Mouse (Mus musculus): ENCODE results near the gene Vdac2. TPM values are rescaled to one million over a fixed set of nuclear protein-coding genes. Genes with fewer than 3 reads are reported as not detected.

Vdac2 gene
- polyA plus RNA-seq (2015; fragmentation: Nextera tagmentation; extraction: Ambion mirVana), result 282 TPM in 2 replicates

GRCm38 (mm10) chr14:21824938-21825337, at the start of gene Vdac2:
Gene Vdac2 (plus strand): TSS chr14:21825238.
- H3K36me3 ChIP-seq, result no peaks in the 10 kb centered on the region
- H3K9me3 ChIP-seq, result no peaks in the 10 kb centered on the region
- no peaks in the 10 kb centered on the region for H3K27me3 ChIP-seq
- H3K9ac ChIP-seq, result no peak within 1 kb of the TSS
- no peak for ATAC-seq (ENCODE audit: low FRiP score, low read depth)
- H3K4me1 ChIP-seq (replicated peaks), result 0 out of 2 replicates have a peak, but pooled peaks cover 6% of the 10 kb centered on the region
- H3K4me3 ChIP-seq, result no peak within 1 kb of the TSS
- no peak within 1 kb of the TSS for H3K27ac ChIP-seq (replicated peaks)
- no peak within 1 kb of the TSS for H3K4me2 ChIP-seq
- WGBS, result 76% methylated on average over 2 of the region's 2 CpGs

GRCm38 (mm10) chr14:21776201-21776600, 48.8 kb upstream of the Vdac2 start:
- 92% methylated on average over 4 of the region's 4 CpGs for WGBS
- no peak overlapping the region for H3K9ac ChIP-seq
- H3K4me3 ChIP-seq, result no peak overlapping the region
- peaks cover 7% of the 10 kb centered on the region; the same call in 1 of the 2 replicates for H3K36me3 ChIP-seq
- no peaks in the 10 kb centered on the region for H3K27me3 ChIP-seq
- no peaks in the 10 kb centered on the region for H3K9me3 ChIP-seq
- no peak for ATAC-seq (ENCODE audit: low FRiP score, low read depth)
- H3K4me1 ChIP-seq (replicated peaks), result no peaks in the 10 kb centered on the region
- H3K4me2 ChIP-seq, result no peak overlapping the region
- H3K27ac ChIP-seq (replicated peaks), result no peak overlapping the region

- Histone ChIP-seq H3K4me2 (no peak overlapping the region), H3K4me1 (replicated peaks) (no peaks in the 10 kb centered on the region), H3K9me3 (no peaks in the 10 kb centered on the region), H3K27me3 (no peaks in the 10 kb centered on the region), H3K27ac (replicated peaks) (no peak overlapping the region), H3K4me3 (no peak overlapping the region), H3K36me3 (peaks cover 13% of the 10 kb centered on the region), H3K9ac (no peak overlapping the region)
- 75% methylated on average over 4 of the region's 4 CpGs for WGBS
- ATAC-seq (ENCODE audit: low FRiP score, low read depth), result no peak
Observed at GRCm38 (mm10) chr14:21786500-21786899, 38.5 kb upstream of the Vdac2 start.

- peaks cover 13% of the 10 kb centered on the region for H3K36me3 ChIP-seq
- H3K4me2 ChIP-seq, result no peak overlapping the region
- no peaks in the 10 kb centered on the region for H3K27me3 ChIP-seq
Observed at GRCm38 (mm10) chr14:21787374-21787773, 37.7 kb upstream of the Vdac2 start.

GRCm38 (mm10) chr14:21788121-21788520, 36.9 kb upstream of the Vdac2 start:
- Histone ChIP-seq H3K9me3 (no peaks in the 10 kb centered on the region), H3K4me1 (replicated peaks) (no peaks in the 10 kb centered on the region), H3K27me3 (no peaks in the 10 kb centered on the region), H3K9ac (no peak overlapping the region), H3K27ac (replicated peaks) (no peak overlapping the region), H3K4me2 (no peak overlapping the region), H3K36me3 (peaks cover 17% of the 10 kb centered on the region), H3K4me3 (no peak overlapping the region)
- no peak for ATAC-seq (ENCODE audit: low FRiP score, low read depth)
- WGBS, result 94% methylated on average over 5 of the region's 5 CpGs

More at GRCm38 (mm10) chr14:21787374-21787773, 37.7 kb upstream of the Vdac2 start:
- Histone ChIP-seq H3K27ac (replicated peaks) (no peak overlapping the region), H3K9me3 (no peaks in the 10 kb centered on the region), H3K4me3 (no peak overlapping the region), H3K9ac (no peak overlapping the region), H3K4me1 (replicated peaks) (no peaks in the 10 kb centered on the region)
- no peak for ATAC-seq (ENCODE audit: low FRiP score, low read depth)
- WGBS, result 86% methylated on average over 3 of the region's 3 CpGs

- ATAC-seq (ENCODE audit: low FRiP score, low read depth), result no peak
- H3K36me3 ChIP-seq, result peaks cover 8% of the 10 kb centered on the region; the same call in 1 of the 2 replicates
- no peaks in the 10 kb centered on the region for H3K4me1 ChIP-seq (replicated peaks)
- H3K4me2 ChIP-seq, result no peak overlapping the region
- no peaks in the 10 kb centered on the region for H3K9me3 ChIP-seq
- H3K27me3 ChIP-seq, result no peaks in the 10 kb centered on the region
- H3K9ac ChIP-seq, result no peak overlapping the region
- H3K4me3 ChIP-seq, result no peak overlapping the region
- WGBS, result 93% methylated on average over 9 of the region's 9 CpGs
- no peak overlapping the region for H3K27ac ChIP-seq (replicated peaks)
Observed at GRCm38 (mm10) chr14:21790585-21791251, 34.3 kb upstream of the Vdac2 start.

- WGBS, result 91% methylated on average over 4 of the region's 4 CpGs
- ATAC-seq (ENCODE audit: low FRiP score, low read depth), result no peak
Observed at GRCm38 (mm10) chr14:21791722-21792121, 33.3 kb upstream of the Vdac2 start.

GRCm38 (mm10) chr14:21792250-21792649, 32.8 kb upstream of the Vdac2 start:
- Histone ChIP-seq H3K36me3 (peaks cover 5% of the 10 kb centered on the region; the same call in 1 of the 2 replicates), H3K27me3 (no peaks in the 10 kb centered on the region), H3K27ac (replicated peaks) (no peak overlapping the region), H3K9me3 (no peaks in the 10 kb centered on the region), H3K4me3 (no peak overlapping the region), H3K4me1 (replicated peaks) (no peaks in the 10 kb centered on the region), H3K9ac (no peak overlapping the region), H3K4me2 (no peak overlapping the region)
- 95% methylated on average over 6 of the region's 6 CpGs for WGBS
- ATAC-seq (ENCODE audit: low FRiP score, low read depth), result no peak

More at GRCm38 (mm10) chr14:21791722-21792121, 33.3 kb upstream of the Vdac2 start:
- Histone ChIP-seq H3K9me3 (no peaks in the 10 kb centered on the region), H3K36me3 (peaks cover 5% of the 10 kb centered on the region; the same call in 1 of the 2 replicates), H3K4me1 (replicated peaks) (no peaks in the 10 kb centered on the region), H3K4me2 (no peak overlapping the region), H3K27ac (replicated peaks) (no peak overlapping the region), H3K27me3 (no peaks in the 10 kb centered on the region), H3K4me3 (no peak overlapping the region), H3K9ac (no peak overlapping the region)

GRCm38 (mm10) chr14:21800641-21801040, 24.4 kb upstream of the Vdac2 start:
- no peaks in the 10 kb centered on the region for H3K9me3 ChIP-seq
- no peak overlapping the region for H3K9ac ChIP-seq
- H3K27ac ChIP-seq (replicated peaks), result no peak overlapping the region
- no peak overlapping the region for H3K4me3 ChIP-seq
- WGBS, result 97% methylated on average over 4 of the region's 4 CpGs
- H3K27me3 ChIP-seq, result no peaks in the 10 kb centered on the region
- no peak overlapping the region for H3K4me2 ChIP-seq
- no peaks in the 10 kb centered on the region for H3K4me1 ChIP-seq (replicated peaks)
- H3K36me3 ChIP-seq, result peaks cover 3% of the 10 kb centered on the region; the same call in 1 of the 2 replicates
- no peak for ATAC-seq (ENCODE audit: low FRiP score, low read depth)

GRCm38 (mm10) chr14:21801624-21802023, 23.4 kb upstream of the Vdac2 start:
- no peaks in the 10 kb centered on the region for H3K9me3 ChIP-seq
- no peak for ATAC-seq (ENCODE audit: low FRiP score, low read depth)
- H3K4me2 ChIP-seq, result no peak overlapping the region
- H3K27me3 ChIP-seq, result no peaks in the 10 kb centered on the region
- 69% methylated on average over 7 of the region's 7 CpGs for WGBS
- no peak overlapping the region for H3K4me3 ChIP-seq
- no peaks in the 10 kb centered on the region for H3K4me1 ChIP-seq (replicated peaks)
- peaks cover 3% of the 10 kb centered on the region; the same call in 1 of the 2 replicates for H3K36me3 ChIP-seq
- H3K9ac ChIP-seq, result no peak overlapping the region
- H3K27ac ChIP-seq (replicated peaks), result no peak overlapping the region

- no peak overlapping the region for H3K9ac ChIP-seq
- no peak overlapping the region for H3K4me3 ChIP-seq
- H3K27me3 ChIP-seq, result no peaks in the 10 kb centered on the region
- H3K36me3 ChIP-seq, result peaks cover 3% of the 10 kb centered on the region; the same call in 1 of the 2 replicates
- 90% methylated on average over 6 of the region's 6 CpGs for WGBS
- H3K9me3 ChIP-seq, result no peaks in the 10 kb centered on the region
- H3K4me2 ChIP-seq, result no peak overlapping the region
- H3K27ac ChIP-seq (replicated peaks), result no peak overlapping the region
- peak; percentile 59; the same call in 1 of the 2 replicates for ATAC-seq (ENCODE audit: low FRiP score, low read depth)
- no peaks in the 10 kb centered on the region for H3K4me1 ChIP-seq (replicated peaks)
Observed at GRCm38 (mm10) chr14:21802543-21803206, 22.4 kb upstream of the Vdac2 start.

- Histone ChIP-seq H3K9ac (no peak overlapping the region), H3K9me3 (no peaks in the 10 kb centered on the region), H3K27me3 (no peaks in the 10 kb centered on the region), H3K4me3 (no peak overlapping the region), H3K4me2 (no peak overlapping the region), H3K27ac (replicated peaks) (no peak overlapping the region), H3K4me1 (replicated peaks) (no peaks in the 10 kb centered on the region), H3K36me3 (no peaks in the 10 kb centered on the region)
- no peak for ATAC-seq (ENCODE audit: low FRiP score, low read depth)
- 84% methylated on average over 2 of the region's 2 CpGs for WGBS
Observed at GRCm38 (mm10) chr14:21806203-21806602, 18.8 kb upstream of the Vdac2 start.

Data from hindbrain, embryonic 15.5 days (tissue).